Mouse (Mus musculus): Measurements from ENCODE around the gene Slco1a5. TPM values are rescaled to one million over a fixed set of nuclear protein-coding genes. Genes with fewer than 3 reads are reported as not detected.

Gene Slco1a5
- total RNA-seq, 2 experiments from 2014 or later, result not detected

GRCm38 (mm10) chr6:142187426-142187825, 135.4 kb downstream of the Slco1a5 start:
- no peak for TF ChIP-seq CTCF (IDR thresholded peaks at IDR 0.05)
- no peak overlapping the region for H3K27ac ChIP-seq
- DNase-seq (ENCODE audit: extremely low spot score in 1 of 2, low spot score in 2 of 2), result no peak
- H3K4me3 ChIP-seq, result no peak overlapping the region
- intact Hi-C loops (cut with DNase I), result loop anchor here (10.0 kb wide), 1 partner anchor 137 kb away; the partner anchor contains the start of gene Slco1a5

DNA sequence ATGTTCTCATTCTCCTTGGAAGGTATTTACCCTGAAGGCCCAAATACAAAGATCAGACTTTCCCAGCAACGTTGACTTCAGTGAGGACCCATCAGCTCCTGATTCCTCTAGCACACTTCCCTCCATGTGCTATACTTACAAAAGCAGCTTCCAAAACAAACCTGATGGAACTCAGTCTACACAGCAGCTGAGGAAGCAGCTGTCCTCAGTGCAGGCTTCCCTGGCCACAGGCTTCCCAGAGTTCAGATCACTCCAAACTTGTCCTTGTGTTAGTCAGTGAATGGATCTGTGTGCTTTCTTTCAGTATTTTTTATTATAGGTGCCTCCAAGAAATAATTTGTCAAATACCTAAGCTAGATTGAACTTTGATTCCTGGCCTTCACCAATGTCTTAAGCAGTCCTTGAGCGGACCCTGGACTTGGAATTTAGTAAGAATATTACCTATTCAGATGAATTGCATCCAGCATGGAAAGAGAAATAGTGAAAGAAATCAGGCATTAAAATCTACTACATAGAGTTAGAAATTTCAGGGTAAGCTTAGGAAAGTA, 136.8 kb downstream of the Slco1a5 start:
- TF ChIP-seq CTCF (IDR thresholded peaks at IDR 0.05), result no peak
- no peak for DNase-seq (ENCODE audit: extremely low spot score in 1 of 2, low spot score in 2 of 2)
- intact Hi-C loops (cut with DNase I), result loop anchor here (10.0 kb wide), 1 partner anchor 139 kb away; the partner anchor contains the start of gene Slco1a5
- Histone ChIP-seq H3K4me3 (no peak overlapping the region), H3K27ac (no peak overlapping the region)

Other genes with a start within 250 kb of the Slco1a5 start
- gene Slco1a6, start 114.5 kb downstream of the Slco1a5 start, total RNA-seq (2021), result under 1 TPM in 1 of 2 experiments, not detected in 1; 0.89 TPM
- gene Iapp, start 24.6 kb downstream of the Slco1a5 start, total RNA-seq (2021), result not detected
- 10 to 100 TPM; 14.9 to 16.0 TPM for gene Pyroxd1, start 22.7 kb upstream of the Slco1a5 start, total RNA-seq (2021)
- 10 to 100 TPM; 21.9 to 24.5 TPM for gene Recql, start 64.1 kb upstream of the Slco1a5 start, total RNA-seq (2021)
- gene Golt1b, start 64.2 kb upstream of the Slco1a5 start, total RNA-seq (2021), result 10 to 100 TPM; 34.5 to 37.3 TPM
- gene Spx, start 90.5 kb upstream of the Slco1a5 start, total RNA-seq (2021), result 1 to 10 TPM; 2.1 to 4.0 TPM
- not detected for gene Gys2, start 150.1 kb upstream of the Slco1a5 start, total RNA-seq (2021)
- gene Ldhb, start 185.0 kb upstream of the Slco1a5 start, total RNA-seq (2021), result 100 to 1,000 TPM; 818 to 835 TPM
- 1 to 10 TPM; 1.9 to 2.4 TPM for gene Kcnj8, start 248.6 kb upstream of the Slco1a5 start, total RNA-seq (2021)

Measured in left cerebral cortex, adult 2 months (tissue).